Mouse (Mus musculus) left cerebral cortex, adult 9 months (tissue): ENCODE measurements at regions not wholly inside any gene's neighbourhood (a gene's known extent, or its start where the extent isn't known, plus 50 kb on each side); places are given as distances from the start of the nearest gene placed in this dataset.

Experiments
- DNase-seq, 2 experiments: peaks; one replicate each; pipeline ENCODE4 v3.0.0; 2022; ENCODE audit warnings: low spot score in 2 of 2

- peak; percentile 14 to 25 for DNase-seq
Observed at GRCm38 (mm10) chr9:23127338-23128017, 95.4 kb upstream of the Bmper start.

GRCm38 (mm10) chr9:23128018-23128369 is 94.9 kb upstream of the Bmper start:
- DNase-seq: no peak

- DNase-seq: no peak
Observed at GRCm38 (mm10) chr9:23134006-23134405, 88.9 kb upstream of the Bmper start.

GRCm38 (mm10) chr9:23134421-23135118 is 88.3 kb upstream of the Bmper start:
- no peak for DNase-seq

GRCm38 (mm10) chr9:23136511-23136910 is 86.4 kb upstream of the Bmper start:
- DNase-seq: no peak

GRCm38 (mm10) chr9:23137682-23138210 is 85.1 kb upstream of the Bmper start:
- no peak for DNase-seq

- no peak for DNase-seq
Observed at GRCm38 (mm10) chr9:23139580-23140162, 83.2 kb upstream of the Bmper start.

GRCm38 (mm10) chr9:23144281-23144680 is 78.6 kb upstream of the Bmper start:
- no peak for DNase-seq

GRCm38 (mm10) chr9:23150338-23150737 is 72.5 kb upstream of the Bmper start:
- no peak for DNase-seq

GRCm38 (mm10) chr9:23150874-23151273 is 72.0 kb upstream of the Bmper start:
- no peak for DNase-seq

- DNase-seq: no peak
Observed at GRCm38 (mm10) chr9:23151953-23152490, 70.9 kb upstream of the Bmper start.

GRCm38 (mm10) chr9:23156820-23157570 is 65.9 kb upstream of the Bmper start:
- DNase-seq: no peak

GRCm38 (mm10) chr9:23158499-23158898 is 64.4 kb upstream of the Bmper start:
- DNase-seq: no peak

- DNase-seq: no peak
Observed at GRCm38 (mm10) chr9:23161346-23161745, 61.5 kb upstream of the Bmper start.

GRCm38 (mm10) chr9:23167056-23167591 is 55.8 kb upstream of the Bmper start:
- DNase-seq: no peak

- DNase-seq: no peak
Observed at GRCm38 (mm10) chr9:23167716-23168115, 55.2 kb upstream of the Bmper start.

- DNase-seq: no peak
Observed at GRCm38 (mm10) chr9:23168149-23168548, 54.7 kb upstream of the Bmper start.

- DNase-seq: no peak
Observed at GRCm38 (mm10) chr9:23171361-23171760, 51.5 kb upstream of the Bmper start.
